Mouse (Mus musculus) granulocyte monocyte progenitor cell, adult 5-6 weeks (primary cell): ENCODE data around the gene Arnt2. TPM values are rescaled to one million over a fixed set of nuclear protein-coding genes. Genes with fewer than 3 reads are reported as not detected.

ENCODE experiments used
- ATAC-seq: replicated peaks from 2 replicates; pipeline ENCODE4 v1.8.0; 2016; ENCODE audit warnings: mild to moderate bottlenecking, moderate TSS enrichment, inconsistent platforms; ENCODE audit not compliant: poor library complexity, severe bottlenecking
- total RNA-seq, 2 experiments: library from RNA; stranded (forward) in 1 of 2; stranded (reverse) in 1 of 2; fragments of 200-712, 200-1000 nt in 1 of 2; fragments of >200 nt in 1 of 2; fragmentation: Nextera tagmentation in 1 of 2; gene quantifications; 2 replicates each; pipeline ENCODE4 v1.2.3; 2014 to 2017

The Arnt2 gene
- total RNA-seq, 2 experiments from 2014 or later = not detected

DNA sequence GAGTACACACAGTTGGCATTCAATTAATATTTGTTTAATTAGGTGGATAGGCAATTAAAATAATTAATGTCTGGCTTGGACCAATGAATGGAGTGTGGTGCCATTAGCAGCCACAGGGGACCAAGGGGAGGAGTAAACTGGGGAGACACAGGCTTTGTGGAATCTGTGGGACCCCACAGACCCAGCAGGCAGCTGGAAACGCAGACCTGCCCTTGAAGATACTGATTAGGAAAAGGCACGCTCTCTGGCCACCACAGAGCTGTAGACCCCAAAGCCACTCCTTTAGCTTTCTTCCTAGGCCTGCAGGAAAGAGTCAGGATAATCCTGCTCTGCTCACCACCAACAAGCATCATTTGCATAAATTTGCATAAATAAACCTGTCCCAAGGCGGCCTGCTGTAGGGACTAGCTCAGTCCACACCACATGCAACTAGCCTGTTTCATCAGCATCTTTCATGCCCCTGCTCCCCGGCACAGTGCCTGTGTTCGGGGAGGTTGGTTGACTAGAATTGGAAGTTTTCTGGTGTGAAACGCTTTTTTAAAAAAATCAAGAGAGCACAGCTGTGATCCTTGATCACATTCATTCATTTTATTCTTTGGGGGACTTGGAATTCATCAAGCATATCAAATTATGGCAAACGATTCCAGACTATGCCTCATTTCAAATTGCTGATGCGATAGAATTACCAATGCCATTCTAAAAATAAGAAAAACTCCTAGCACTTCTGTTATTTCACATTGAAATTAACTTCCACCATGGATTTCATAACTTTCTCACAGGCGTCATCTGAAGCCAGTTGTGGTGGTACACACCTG lies 8.1 kb downstream of the Arnt2 start:
- no peak for ATAC-seq

DNA sequence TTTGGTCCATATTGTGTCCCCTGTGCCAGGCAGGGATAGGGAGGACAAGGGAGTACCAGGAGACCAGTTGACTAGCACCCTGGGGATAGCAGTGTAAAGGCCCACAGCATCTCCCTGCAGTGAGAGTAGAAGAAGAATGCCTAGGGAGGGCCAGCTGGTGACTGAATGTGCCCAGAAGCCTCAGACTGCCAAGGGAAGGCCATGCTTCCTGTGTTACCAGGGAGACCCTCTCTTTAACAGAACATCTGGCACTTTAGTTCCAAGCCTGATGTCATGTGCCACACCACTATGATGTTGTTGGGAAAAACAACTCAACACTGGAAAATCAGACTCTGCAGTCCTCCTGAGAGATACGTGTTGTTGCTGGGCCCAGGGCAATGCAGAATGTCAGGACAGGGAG lies 12.7 kb downstream of the Arnt2 start:
- no peak for ATAC-seq

DNA sequence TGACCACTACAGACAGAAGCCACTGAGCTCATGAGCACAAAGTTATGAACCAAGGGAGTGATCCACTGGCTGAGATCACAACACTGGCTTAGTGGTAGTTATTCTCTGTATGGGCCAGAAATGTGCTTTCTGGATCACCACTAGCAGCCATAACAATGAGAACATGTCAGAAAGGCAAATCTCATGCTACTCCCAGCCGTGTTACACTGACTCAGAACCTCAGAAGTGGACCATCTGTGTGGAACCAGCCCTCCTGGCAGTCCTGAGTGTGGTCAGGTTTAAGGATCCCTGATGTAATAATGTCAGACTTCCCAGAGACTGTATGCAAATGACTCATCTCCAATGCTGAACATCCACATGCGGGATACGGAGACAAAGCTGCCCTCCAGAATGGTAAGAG lies 13.4 kb downstream of the Arnt2 start:
- ATAC-seq = no peak

DNA sequence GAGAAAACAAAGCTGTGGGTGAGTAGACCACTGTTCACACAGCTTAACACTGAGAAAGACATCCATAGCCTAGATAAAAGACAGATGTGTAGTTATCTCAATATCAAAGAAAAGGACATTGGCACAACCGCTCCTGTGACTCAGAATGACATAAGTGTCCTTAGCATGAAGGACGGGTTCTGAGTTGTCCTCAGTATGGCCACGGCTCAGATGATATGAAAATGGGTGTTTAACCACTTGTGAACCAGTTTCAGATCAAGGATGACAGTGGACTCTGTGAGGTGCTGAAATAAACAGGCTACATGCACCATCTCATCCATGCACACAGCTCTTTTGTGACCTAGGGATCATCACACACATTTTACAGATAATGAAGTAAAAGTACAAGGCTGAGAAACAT lies 22.1 kb downstream of the Arnt2 start:
- ATAC-seq = no peak

DNA sequence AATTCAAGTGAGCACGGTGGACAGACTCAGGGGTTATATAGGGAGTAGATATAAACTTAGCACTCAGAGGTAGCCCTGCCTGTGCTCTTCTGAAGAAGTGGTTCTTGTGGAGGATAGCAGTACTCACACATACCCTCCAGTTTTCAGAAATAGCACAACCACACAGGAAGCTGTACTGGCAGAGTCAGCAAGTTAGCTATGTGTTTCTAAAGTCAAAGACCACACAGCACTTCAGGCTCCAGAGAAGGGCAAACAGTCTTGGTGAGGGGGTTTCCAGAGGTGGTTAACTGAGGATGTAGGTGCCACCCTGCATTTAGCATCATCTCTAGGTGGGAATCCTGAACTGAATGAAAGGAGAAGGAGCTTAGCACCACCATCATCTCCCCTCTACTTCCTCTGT lies 23.5 kb downstream of the Arnt2 start:
- ATAC-seq = no peak

DNA sequence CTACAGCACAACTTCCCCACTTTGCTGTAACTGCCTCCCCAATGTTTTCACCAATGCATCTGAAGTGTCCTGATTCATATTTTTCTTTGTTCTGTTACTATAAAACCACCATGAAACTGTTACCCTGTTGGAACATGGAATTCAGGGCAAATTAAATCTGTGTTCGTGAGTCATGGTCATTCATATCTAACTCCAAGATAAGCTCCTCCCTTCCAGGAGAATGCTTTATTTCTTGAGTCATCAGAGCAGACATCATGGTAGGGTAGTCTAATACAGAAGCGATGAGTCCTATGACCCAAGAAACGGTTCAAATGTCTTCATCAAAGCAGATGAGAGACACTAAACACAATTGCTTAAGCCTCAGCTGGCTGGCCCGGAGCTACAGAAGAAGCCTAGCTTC lies 25.2 kb downstream of the Arnt2 start:
- no peak for ATAC-seq

DNA sequence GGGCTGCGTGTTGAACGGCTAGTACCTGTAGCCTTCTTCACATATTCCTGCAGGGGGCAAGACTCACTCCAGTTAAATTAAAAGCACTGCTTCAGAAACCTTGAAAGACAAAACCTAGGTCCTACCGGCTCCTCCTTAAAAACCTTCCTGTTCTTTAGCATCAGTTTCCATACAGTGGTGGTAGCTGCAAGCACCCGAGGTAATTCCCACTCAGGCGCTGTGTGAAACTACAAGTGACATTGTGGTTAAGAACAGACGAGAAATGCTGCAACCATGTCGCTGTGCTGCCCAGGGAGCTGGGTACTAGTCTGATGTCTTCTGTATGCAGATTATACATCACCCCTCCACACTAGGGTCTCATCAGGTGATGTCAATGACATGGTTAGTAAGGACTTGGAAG lies 25.9 kb downstream of the Arnt2 start:
- no peak for ATAC-seq

DNA sequence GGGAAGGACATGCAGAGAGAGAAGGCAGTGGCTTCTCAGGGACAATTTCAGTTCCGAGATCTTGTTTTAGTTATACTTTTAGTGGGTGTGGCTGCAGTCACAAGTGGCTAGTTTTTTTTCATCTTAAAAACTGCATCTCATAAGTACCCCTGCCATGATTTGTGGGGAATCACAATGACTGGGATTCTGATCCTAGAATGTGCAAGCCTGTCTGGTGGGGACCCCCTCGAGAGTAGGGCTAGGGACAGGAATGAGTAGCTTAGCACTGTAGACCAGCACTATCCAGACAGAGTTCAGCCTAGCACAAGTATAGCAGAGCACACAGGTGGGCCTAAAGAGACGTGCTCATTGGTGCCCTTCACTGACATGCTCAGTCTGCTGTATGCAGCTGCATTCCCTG lies 27.6 kb downstream of the Arnt2 start:
- ATAC-seq = no peak

DNA sequence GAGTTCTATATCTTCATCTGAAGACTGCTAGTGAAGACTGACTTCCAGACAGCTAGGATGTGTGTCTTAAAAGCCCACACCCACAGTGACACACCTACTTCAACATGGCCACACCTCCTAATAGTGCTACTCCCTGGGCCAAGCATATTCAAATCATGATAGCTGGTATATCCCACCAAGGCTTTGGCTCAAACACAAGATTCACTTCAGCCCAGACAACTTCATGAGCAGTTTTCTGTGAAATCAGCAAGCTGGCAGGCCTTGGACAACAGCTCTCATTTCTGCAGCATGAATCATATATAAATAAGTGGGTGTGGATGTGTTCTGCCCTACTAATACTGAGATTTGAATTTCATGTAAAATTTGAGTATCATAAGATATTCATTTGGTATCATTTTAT lies 29.2 kb downstream of the Arnt2 start:
- ATAC-seq = no peak

DNA sequence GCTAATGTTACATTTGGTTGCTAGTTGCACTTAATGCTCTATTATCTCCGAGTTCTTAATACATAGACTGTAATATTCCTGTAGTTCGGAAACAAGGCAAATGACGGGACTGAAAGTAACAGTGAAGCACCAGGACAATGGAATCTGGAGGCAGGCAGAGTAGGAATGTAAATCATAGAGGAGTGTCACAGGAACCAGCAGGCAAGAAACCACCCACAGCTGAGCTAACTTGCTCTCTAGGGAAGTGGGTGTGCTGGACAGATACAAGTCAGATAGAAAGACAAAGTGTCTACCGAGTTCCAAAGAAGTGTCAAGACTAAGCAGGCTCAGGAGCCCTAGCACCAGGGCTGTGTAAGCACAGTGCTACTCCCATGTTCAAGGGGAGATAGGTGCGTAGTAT lies 32.6 kb downstream of the Arnt2 start:
- no peak for ATAC-seq

DNA sequence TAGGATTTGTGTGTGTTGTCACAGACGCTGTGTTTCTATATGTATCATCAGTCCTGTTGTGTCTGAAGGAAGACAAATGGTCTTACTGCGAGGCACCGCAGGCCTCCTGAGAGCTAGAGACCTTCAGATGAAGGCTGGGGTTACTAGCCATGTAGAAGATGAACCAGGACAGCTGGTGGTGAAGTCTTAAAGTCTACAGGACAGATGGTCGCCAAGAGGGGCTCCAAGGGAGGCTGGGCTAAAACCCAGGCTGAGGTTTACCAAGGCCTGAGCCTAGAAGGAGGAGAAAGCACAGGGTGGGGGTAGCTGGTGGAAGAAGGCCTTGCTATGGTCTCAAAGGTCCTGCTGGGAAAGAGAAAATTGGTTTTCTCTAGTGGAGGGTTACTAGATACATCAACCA lies 36.3 kb downstream of the Arnt2 start:
- ATAC-seq = no peak

DNA sequence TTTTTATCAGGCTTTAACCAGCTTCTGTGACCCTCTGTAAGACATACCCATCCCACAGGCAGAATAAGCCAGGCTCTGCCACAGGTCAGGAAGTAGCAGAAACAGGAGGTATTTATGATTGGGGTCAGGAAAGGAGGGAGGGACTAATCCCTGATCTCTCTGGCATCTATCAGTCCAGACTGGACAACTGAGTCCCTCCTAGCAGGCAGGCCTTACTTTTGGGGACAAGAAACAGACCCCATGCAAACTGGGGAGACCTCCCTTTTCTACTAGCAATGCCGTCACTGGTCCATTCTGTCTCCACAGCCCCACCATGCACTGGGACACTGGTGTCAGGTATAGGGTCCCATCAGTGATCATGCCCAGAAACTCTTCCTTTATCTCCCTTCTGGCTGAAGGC lies 37.1 kb downstream of the Arnt2 start:
- ATAC-seq = no peak

DNA sequence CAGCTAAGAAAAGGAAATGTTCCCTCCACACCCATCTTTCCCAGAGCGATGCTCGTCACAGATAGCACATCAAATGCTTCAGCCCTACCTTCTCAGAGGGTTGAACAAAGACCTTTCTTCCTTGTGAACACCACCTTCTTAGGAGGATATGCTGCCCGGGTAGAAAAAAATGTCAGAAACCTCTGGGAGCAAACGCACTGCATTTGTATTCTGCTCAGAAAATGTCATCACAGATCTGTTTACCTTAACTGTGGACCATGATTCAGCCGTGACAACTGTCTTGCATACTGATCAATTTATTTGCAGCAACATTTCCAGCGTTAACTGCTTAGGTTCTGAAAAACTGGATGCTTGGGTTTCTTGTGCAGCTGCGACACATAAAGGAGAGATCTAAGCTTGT lies 37.7 kb downstream of the Arnt2 start:
- no peak for ATAC-seq

DNA sequence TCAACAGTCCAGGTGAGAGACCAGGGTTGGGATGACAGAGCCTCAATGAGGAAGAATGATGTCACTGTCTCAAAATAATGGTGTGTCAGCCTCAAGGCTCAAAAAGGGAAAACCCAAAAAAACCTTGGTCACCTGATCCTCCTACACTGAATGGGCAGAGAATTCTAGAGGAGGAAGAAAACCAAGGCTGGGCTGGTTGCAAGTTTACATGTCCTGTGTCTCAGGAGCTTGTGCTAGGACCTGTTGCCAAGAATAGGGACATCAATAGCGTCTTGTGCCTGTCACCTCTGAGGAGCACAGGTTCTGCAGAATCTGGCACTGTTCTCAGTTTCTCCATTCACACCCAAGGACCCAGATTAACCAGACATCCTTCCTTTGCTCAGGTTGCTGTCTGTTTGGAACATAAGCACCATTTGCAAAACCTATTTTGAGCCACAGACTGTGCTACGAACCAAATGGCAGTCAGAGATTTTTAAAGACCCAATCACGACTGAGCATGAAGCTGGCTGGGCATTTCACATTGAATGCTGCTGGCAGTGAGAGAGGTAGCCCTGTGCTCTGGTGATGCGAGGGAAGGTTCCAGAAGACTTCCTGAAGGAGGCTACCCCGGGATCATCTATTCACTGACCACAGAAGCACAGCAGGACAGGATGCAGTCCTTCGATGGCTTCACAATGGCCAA lies 38.9 kb downstream of the Arnt2 start:
- no peak for ATAC-seq

DNA sequence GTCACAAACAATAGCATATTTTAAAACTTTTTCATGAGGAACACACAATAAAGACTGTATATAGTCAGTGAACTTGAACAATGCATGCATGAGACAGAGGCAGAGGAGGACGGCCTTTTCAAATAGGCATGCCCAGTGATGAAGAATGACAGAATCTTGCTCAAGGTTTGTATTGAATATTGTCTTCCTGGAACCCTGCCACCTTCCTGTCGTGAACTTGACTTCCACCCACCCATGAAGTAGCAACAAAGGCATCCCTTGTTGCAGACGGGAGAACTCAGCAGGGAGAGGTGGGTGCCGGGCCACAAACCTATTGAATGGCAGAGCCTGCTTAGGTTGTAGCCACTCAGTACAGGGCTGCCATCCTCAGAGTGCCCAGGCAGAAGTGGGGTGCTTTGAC lies 43.7 kb downstream of the Arnt2 start:
- ATAC-seq = no peak

DNA sequence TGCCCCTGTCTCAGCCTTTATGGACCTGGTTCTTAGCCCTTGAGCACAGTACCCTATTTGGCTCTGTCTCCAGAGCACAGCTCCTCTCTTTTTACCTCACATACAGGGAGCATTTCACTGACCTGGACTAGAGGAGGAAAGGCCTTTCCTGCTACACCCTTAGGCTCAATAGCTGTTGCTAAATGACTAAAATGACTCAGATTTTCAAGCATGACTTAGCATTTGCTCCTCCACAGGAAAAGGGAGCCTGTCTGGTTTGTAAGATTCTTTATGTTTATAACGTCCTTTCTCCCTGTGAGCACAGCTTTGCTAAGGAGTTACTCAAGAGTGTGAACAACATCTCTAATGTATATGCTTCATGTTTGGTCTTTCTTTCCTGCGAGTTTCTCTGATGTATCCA lies 47.3 kb downstream of the Arnt2 start:
- no peak for ATAC-seq

DNA sequence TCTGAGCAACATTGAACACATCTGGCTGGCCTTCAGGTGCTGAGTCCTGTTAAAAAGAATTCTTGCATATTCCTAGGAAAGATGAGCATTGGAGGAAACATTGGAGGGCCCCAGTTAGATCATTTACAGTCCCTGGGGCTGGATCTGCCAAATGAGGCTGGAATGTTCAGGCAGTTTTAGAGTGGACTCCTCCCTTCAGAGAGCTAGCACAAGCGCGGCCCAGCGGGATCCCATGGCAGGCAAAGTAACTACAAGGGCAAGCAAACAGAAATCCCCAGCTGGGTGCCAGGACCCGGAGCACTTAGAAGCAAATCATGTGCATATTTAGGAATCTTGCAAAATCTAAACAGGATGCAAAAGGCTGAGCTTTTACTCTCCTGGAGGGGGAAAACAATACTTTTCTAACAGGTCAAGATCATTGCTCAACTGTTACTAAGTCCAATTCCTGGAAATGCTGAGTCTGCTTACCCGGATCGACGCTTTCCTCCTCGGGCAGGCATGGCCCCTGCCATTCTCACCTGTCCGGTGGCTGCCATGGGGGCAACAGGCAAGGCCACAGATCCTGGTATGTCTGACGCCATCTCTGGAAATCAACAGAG lies 48.8 kb downstream of the Arnt2 start:
- no peak for ATAC-seq

DNA sequence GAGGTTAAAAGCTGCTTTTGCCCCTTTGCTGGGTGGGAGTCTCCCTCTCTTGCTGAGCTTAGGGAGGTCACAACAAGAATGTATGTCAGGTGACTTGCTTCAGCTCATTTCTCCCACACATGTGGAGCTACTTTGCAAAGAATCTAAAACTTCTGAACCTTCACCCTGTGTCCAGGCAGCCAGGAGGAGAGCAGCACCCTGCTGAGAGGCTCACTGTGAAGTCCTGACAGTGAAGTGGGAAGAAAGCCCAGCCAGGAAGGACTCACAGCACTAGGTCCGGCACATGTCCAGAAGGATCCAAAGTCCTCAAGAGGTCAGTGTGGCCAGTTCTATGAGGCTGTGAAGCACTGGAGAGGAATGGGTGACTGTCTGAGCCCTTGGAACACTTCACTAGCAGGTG lies 51.5 kb downstream of the Arnt2 start:
- ATAC-seq = no peak

DNA sequence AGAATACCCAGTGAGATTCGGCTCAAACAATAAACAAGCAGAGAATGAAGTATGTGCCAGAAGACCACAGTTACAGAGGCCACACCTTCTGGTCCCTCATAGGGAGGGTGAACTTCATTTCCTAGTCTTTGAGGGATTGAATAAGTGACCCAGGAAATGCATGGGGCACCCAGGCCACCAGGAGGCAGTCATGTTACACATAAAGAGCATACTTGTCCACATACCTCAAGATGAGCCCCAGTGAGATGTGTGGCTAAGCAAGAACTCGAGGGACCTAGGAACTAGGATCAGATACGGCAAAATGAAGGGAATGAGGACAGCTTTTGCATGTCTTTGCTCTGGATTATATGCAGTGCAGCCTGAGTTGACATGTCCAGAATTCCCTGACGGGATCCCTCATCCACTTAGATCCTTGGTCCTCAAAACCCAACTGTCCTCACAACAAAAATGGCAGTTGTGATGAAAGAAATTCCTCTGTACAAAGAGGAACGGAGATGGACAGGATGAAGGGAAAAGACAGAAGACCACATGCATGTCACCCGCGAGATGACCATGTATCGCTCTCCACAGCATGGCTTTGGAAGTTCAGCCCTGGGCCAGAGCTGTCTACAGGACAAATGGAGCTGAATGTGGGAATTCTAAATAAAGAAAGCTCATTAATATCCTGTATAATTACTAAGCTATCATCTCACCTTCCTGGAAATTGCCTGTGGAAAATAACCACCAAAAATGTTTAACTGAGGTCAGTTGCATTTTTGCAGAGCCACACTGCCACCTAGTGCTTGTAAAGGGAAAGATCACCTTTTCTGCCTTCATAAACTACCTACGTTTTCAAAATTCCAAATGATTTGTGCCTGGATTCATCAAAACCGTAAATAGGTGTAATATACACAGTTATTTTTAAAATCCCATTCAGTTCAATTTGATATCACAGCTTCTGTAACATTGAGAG lies 54.1 kb downstream of the Arnt2 start:
- ATAC-seq = peak; percentile 34; the same call in 1 of the 2 replicates

DNA sequence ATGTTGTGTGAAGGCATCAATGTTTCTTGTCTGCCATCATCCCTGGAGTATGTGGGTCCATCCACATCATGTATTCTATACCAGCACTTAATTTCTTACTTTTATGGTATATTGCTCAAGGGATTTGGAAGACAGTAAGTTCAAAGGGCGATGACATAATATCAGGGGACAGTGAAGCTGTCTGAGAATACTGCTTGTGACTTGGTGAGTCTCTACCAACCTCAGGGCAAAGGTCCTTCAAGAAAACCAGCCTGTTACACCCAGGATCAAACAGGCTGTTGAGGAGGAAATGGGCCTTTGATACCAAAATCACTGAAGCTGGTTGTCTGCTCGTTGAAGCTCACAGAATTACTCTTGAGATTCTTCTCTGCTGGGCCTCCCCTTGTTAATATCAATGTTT lies 55.1 kb downstream of the Arnt2 start:
- ATAC-seq = no peak

DNA sequence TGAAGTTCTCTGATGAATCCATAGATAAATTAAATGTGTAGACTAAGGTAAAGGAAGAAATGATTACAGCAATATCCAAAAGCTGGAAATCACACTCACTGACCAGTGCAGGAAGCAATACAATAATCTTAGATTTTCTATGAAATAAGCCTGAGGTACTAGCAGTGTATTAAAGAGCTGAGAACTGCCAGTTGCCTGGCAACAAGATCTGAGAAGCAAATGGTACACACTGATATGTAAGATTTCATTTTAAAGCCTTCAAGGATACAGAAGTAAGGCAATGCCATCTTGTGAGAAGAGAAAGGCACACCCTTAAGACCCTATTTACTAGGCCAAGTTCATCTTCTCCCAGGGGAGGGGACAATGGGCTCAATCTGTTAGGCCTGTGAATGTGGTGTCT lies 59.4 kb downstream of the Arnt2 start:
- ATAC-seq = no peak
